Mouse (Mus musculus) G1E (cell line): ENCODE results near the gene D930020B18Rik.

Experiments
- CTCF ChIP-seq: IDR thresholded peaks from 2 replicates; pipeline ENCODE4 v1.5.1; 2012; ENCODE audit warnings: low read depth, low read length, inconsistent platforms, mixed read lengths
- GATA1 ChIP-seq: IDR thresholded peaks from 2 replicates; pipeline ENCODE4 v1.6.1; 2012; ENCODE audit warnings: borderline replicate concordance, low read length, inconsistent platforms, mixed read lengths
- TAL1 ChIP-seq: conservative IDR thresholded peaks from 2 replicates; pipeline ENCODE4 v1.6.1; 2012; ENCODE audit warnings: low read depth, low read length, inconsistent platforms, mixed read lengths

DNA sequence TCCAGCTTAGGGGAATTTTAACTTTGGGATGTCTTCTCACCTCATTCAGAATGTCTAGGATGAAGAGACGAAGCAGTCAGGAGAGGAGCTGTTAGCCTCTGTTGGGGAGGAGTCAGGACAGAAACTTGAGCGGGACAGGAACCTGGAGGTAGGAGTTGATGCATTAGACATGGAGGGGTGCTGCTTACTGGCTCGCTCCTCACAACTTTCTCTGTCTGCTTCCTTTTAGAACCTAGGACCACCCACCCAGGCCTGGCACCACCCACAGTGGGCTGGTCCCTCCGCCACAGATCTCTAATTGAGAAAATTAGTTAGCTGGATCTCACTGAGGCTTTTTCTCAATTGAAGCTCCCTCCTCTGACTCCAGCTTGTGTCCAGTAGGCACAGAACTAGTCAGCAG, 85.1 kb downstream of the D930020B18Rik start:
- TF ChIP-seq CTCF: no peak
- TF ChIP-seq TAL1: no peak
- TF ChIP-seq GATA1: no peak
